Comparison of ENCODE assay signal across 14 mouse cellular contexts in the genomic region with DNA sequence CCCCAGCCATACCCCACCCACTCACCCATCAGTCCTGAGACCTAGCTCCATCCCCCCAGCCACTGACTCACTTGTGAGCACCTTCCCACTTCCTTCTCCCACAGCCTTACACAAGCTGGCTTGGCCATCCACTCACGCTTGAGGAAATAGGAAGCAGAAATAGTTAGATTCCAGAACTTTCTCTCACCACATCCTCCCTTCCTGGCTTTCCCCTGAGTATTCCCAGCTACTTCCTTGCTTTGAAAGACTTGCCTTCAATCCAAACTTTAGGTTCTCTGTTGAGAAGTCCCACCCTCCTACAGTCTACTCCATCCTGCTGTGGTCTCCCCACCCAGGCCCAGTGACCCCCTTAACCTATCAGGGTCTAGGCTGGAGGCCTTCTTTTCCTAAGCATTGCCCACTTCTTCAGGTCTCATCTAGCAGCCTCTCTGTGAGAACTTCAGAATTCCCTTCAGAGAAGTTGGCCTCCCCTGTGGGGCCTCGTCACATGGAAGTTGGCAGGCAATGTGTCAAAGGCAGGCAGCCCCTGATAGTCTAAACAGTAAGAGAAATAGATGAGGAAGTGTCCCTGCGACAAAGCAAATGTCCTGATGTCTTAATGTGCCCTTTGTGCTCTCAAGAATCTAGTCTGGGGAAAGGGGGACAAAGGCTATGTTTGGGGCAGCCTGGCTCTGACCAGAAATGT. TPM values are rescaled to one million over a fixed set of nuclear protein-coding genes. Genes with fewer than 3 reads are reported as not detected.
DNase-seq lines count a peak whose midpoint lies in the region; ATAC-seq and TF ChIP-seq lines count a peak whose summit lies in the region.
"Had no signal": no experiment of that assay in that cellular context is flagged by ENCODE, and none has a peak within 500 bp of the region (broad histone marks: within the 10 kb centered on the region; RNA-seq: fewer than 3 reads in every experiment).

No protein-coding gene starts in this region.

- H3K4me2 ChIP-seq in hindbrain, embryonic 14.5 days (replicated peaks) = no peak overlapping the region
- H3K4me2 ChIP-seq in hindbrain, embryonic 12.5 days (replicated peaks) = no peak overlapping the region
- no peak overlapping the region for H3K4me2 ChIP-seq in lung, embryonic 14.5 days
- no peak overlapping the region for H3K4me2 ChIP-seq in heart, embryonic 11.5 days
- H3K4me2 ChIP-seq in midbrain, embryonic 14.5 days (ENCODE audit: low read length) = no peak overlapping the region
- H3K4me2 ChIP-seq: limb, embryonic 15.5 days; midbrain, embryonic 11.5 days; neural tube, embryonic 12.5 days had no signal

- TF ChIP-seq POLR2A in lung, adult 2 months (IDR thresholded peaks at IDR 0.05; ENCODE audit: borderline replicate concordance, extremely low read depth, low read depth, low read length) = no peak

- WGBS in hindbrain, embryonic 14.5 days = 78% methylated on average over 3 of the region's 3 CpGs
- WGBS in hindbrain, embryonic 12.5 days = 82% methylated on average over 3 of the region's 3 CpGs
- 42% methylated on average over 3 of the region's 3 CpGs for WGBS in lung, embryonic 14.5 days
- 47% methylated on average over 3 of the region's 3 CpGs for WGBS in lung, adult 2 months
- 70% methylated on average over 3 of the region's 3 CpGs for WGBS in heart, embryonic 11.5 days (ENCODE audit: insufficient replicate concordance)
- 80% methylated on average over 3 of the region's 3 CpGs for WGBS in midbrain, embryonic 14.5 days

- no peaks in the 10 kb centered on the region for H3K9me3 ChIP-seq in hindbrain, embryonic 14.5 days (ENCODE audit: control insufficient read depth, low read length)
- no peaks in the 10 kb centered on the region for H3K9me3 ChIP-seq in hindbrain, embryonic 12.5 days (replicated peaks)
- H3K9me3 ChIP-seq in lung, embryonic 14.5 days (ENCODE audit: low read depth, low read length) = no peaks in the 10 kb centered on the region
- H3K9me3 ChIP-seq in heart, embryonic 11.5 days (replicated peaks; ENCODE audit: control insufficient read depth, low read length) = 0 out of 2 replicates have a peak, but pooled peaks cover 2% of the 10 kb centered on the region
- no peaks in the 10 kb centered on the region for H3K9me3 ChIP-seq in midbrain, embryonic 14.5 days (ENCODE audit: control insufficient read depth, low read length)
- H3K9me3 ChIP-seq: limb, embryonic 15.5 days; neural tube, embryonic 12.5 days had no signal

- no peak overlapping the region for H3K4me3 ChIP-seq in hindbrain, embryonic 14.5 days (replicated peaks; ENCODE audit: low read length)
- no peak overlapping the region for H3K4me3 ChIP-seq in hindbrain, embryonic 12.5 days
- H3K4me3 ChIP-seq in lung, embryonic 14.5 days (ENCODE audit: low read depth, low read length) = no peak overlapping the region
- H3K4me3 ChIP-seq in lung, adult 2 months (replicated peaks; ENCODE audit: extremely low read depth, low read depth, low read length) = no peak overlapping the region
- no peak overlapping the region for H3K4me3 ChIP-seq in heart, embryonic 11.5 days (ENCODE audit: low read depth, low read length)
- H3K4me3 ChIP-seq in midbrain, embryonic 14.5 days (replicated peaks; ENCODE audit: low read depth, low read length) = no peak overlapping the region
- H3K4me3 ChIP-seq: limb, embryonic 15.5 days; neural tube, embryonic 12.5 days had no signal

- H3K27ac ChIP-seq in hindbrain, embryonic 14.5 days = 0 out of 2 replicates have a peak overlapping the region, but pooled peaks have one; percentile 21
- no peak overlapping the region for H3K27ac ChIP-seq in hindbrain, embryonic 12.5 days
- peak overlapping the region; percentile 67; the same call in 1 of the 2 replicates for H3K27ac ChIP-seq in lung, embryonic 14.5 days (ENCODE audit: low read depth)
- peak overlapping the region; percentile 70 for H3K27ac ChIP-seq in heart, embryonic 11.5 days (ENCODE audit: low read depth, low read length)
- no peak overlapping the region for H3K27ac ChIP-seq in midbrain, embryonic 14.5 days (replicated peaks; ENCODE audit: low read depth, low read length)
- H3K27ac ChIP-seq: neural tube, embryonic 12.5 days had no signal

- H3K4me1 ChIP-seq in hindbrain, embryonic 14.5 days (replicated peaks; ENCODE audit: control insufficient read depth, insufficient read depth, low read length) = no peaks in the 10 kb centered on the region
- H3K4me1 ChIP-seq in hindbrain, embryonic 12.5 days = peaks cover 5% of the 10 kb centered on the region; the same call in 1 of the 2 replicates
- peaks cover 18% of the 10 kb centered on the region for H3K4me1 ChIP-seq in lung, embryonic 14.5 days (ENCODE audit: insufficient read depth)
- peaks cover 14% of the 10 kb centered on the region for H3K4me1 ChIP-seq in lung, adult 2 months (ENCODE audit: control insufficient read depth, insufficient read depth, low read length)
- peaks cover 15% of the 10 kb centered on the region for H3K4me1 ChIP-seq in heart, embryonic 11.5 days (ENCODE audit: control insufficient read depth, insufficient read depth, low read length)
- H3K4me1 ChIP-seq in midbrain, embryonic 14.5 days (ENCODE audit: control insufficient read depth, insufficient read depth, low read length) = no peaks in the 10 kb centered on the region
- H3K4me1 ChIP-seq: neural tube, embryonic 12.5 days had no signal

- H3K36me3 ChIP-seq in hindbrain, embryonic 14.5 days (replicated peaks; ENCODE audit: control insufficient read depth, insufficient read depth) = peaks cover 4% of the 10 kb centered on the region; the same call in 1 of the 2 replicates
- H3K36me3 ChIP-seq in hindbrain, embryonic 12.5 days = no peaks in the 10 kb centered on the region
- H3K36me3 ChIP-seq in lung, embryonic 14.5 days (ENCODE audit: insufficient read depth) = no peaks in the 10 kb centered on the region
- no peaks in the 10 kb centered on the region for H3K36me3 ChIP-seq in heart, embryonic 11.5 days (ENCODE audit: control insufficient read depth, insufficient read depth, low read length)
- no peaks in the 10 kb centered on the region for H3K36me3 ChIP-seq in midbrain, embryonic 14.5 days (ENCODE audit: control insufficient read depth, insufficient read depth, low read length)
- H3K36me3 ChIP-seq: neural tube, embryonic 12.5 days had no signal

- no peaks in the 10 kb centered on the region for H3K27me3 ChIP-seq in hindbrain, embryonic 14.5 days (ENCODE audit: control insufficient read depth, insufficient read depth, low read length)
- H3K27me3 ChIP-seq in hindbrain, embryonic 12.5 days = no peaks in the 10 kb centered on the region
- H3K27me3 ChIP-seq in lung, embryonic 14.5 days (ENCODE audit: insufficient read depth, low read length) = no peaks in the 10 kb centered on the region
- no peaks in the 10 kb centered on the region for H3K27me3 ChIP-seq in heart, embryonic 11.5 days (ENCODE audit: control insufficient read depth, insufficient read depth, low read length)
- H3K27me3 ChIP-seq in midbrain, embryonic 14.5 days (ENCODE audit: control insufficient read depth, insufficient read depth, low read length) = no peaks in the 10 kb centered on the region
- H3K27me3 ChIP-seq: limb, embryonic 15.5 days; neural tube, embryonic 12.5 days had no signal

- no peak overlapping the region for H3K9ac ChIP-seq in hindbrain, embryonic 14.5 days
- no peak overlapping the region for H3K9ac ChIP-seq in hindbrain, embryonic 12.5 days
- no peak overlapping the region for H3K9ac ChIP-seq in lung, embryonic 14.5 days
- H3K9ac ChIP-seq in heart, embryonic 11.5 days (ENCODE audit: low read depth, low read length) = no peak overlapping the region; the same call in 1 of the 2 replicates
- H3K9ac ChIP-seq in midbrain, embryonic 14.5 days (replicated peaks; ENCODE audit: low read length) = no peak overlapping the region
- H3K9ac ChIP-seq: limb, embryonic 15.5 days had no signal

- TF ChIP-seq CTCF in lung, embryonic 14.5 days (IDR thresholded peaks at IDR 0.05; ENCODE audit: low read depth) = no peak
- TF ChIP-seq CTCF in lung, adult 2 months (IDR thresholded peaks at IDR 0.05; ENCODE audit: insufficient read depth, low read length) = no peak

- DNase-seq in hindbrain, embryonic 14.5 days (ENCODE audit: low spot score) = no peak
- DNase-seq in lung, embryonic 14.5 days = peak; percentile 41
- DNase-seq in lung, adult 2 months = no peak
- DNase-seq in lung, postnatal 10 days = peak; percentile 61
- DNase-seq in midbrain, embryonic 14.5 days = no peak
- DNase-seq in testis, postnatal 14 days (ENCODE audit: low spot score) = no peak
- DNase-seq: cerebellum, postnatal 14 days; right cerebral cortex, postnatal 25 days had no signal

- no peak for ATAC-seq in hindbrain, embryonic 14.5 days (ENCODE audit: low FRiP score)
- ATAC-seq in hindbrain, embryonic 12.5 days (ENCODE audit: low FRiP score) = no peak
- peak; percentile 45 for ATAC-seq in lung, embryonic 14.5 days (ENCODE audit: insufficient read depth)
- ATAC-seq in heart, embryonic 11.5 days (replicated peaks; ENCODE audit: insufficient number of reproducible peaks, low FRiP score, low TSS enrichment) = no peak
- ATAC-seq in midbrain, embryonic 14.5 days (ENCODE audit: low FRiP score, low TSS enrichment) = no peak
- ATAC-seq: forebrain, embryonic 14.5 days had no signal

RNA-seq across cellular contexts. Expression of gene Cd81, which starts 11.3 kb away (rescaled TPM):
- 455 and 483 TPM in 2 replicates for polyA plus RNA-seq in hindbrain, embryonic 14.5 days (2014; fragmentation: Nextera tagmentation; extraction: Ambion mirVana)
- 251 and 261 TPM in 2 replicates for polyA plus RNA-seq in hindbrain, embryonic 12.5 days (2016; fragmentation: Nextera tagmentation; extraction: Ambion mirVana)
- polyA plus RNA-seq in lung, embryonic 14.5 days (2014; fragmentation: Nextera tagmentation; extraction: Ambion mirVana) = 654 and 667 TPM in 2 replicates
- 575 and 614 TPM in 2 replicates for polyA plus RNA-seq in lung, adult 2 months (2012; rRNA removed)
- polyA plus RNA-seq in heart, embryonic 11.5 days (2014; fragmentation: Nextera tagmentation; extraction: Ambion mirVana) = 632 and 701 TPM in 2 replicates
- polyA plus RNA-seq in midbrain, embryonic 14.5 days (2014; fragmentation: Nextera tagmentation; extraction: Ambion mirVana) = 316 and 322 TPM in 2 replicates

RNA-seq across cellular contexts. Expression of gene Tssc4, which starts 27.8 kb away (rescaled TPM):
- polyA plus RNA-seq in hindbrain, embryonic 14.5 days (2014; fragmentation: Nextera tagmentation; extraction: Ambion mirVana) = 56.8 and 62.8 TPM in 2 replicates
- 83.3 and 88.7 TPM in 2 replicates for polyA plus RNA-seq in hindbrain, embryonic 12.5 days (2016; fragmentation: Nextera tagmentation; extraction: Ambion mirVana)
- 65.2 and 75.6 TPM in 2 replicates for polyA plus RNA-seq in lung, embryonic 14.5 days (2014; fragmentation: Nextera tagmentation; extraction: Ambion mirVana)
- 83.1 and 85.1 TPM in 2 replicates for polyA plus RNA-seq in lung, adult 2 months (2012; rRNA removed)
- 36.2 and 48.4 TPM in 2 replicates for polyA plus RNA-seq in heart, embryonic 11.5 days (2014; fragmentation: Nextera tagmentation; extraction: Ambion mirVana)
- polyA plus RNA-seq in midbrain, embryonic 14.5 days (2014; fragmentation: Nextera tagmentation; extraction: Ambion mirVana) = 70.4 and 102 TPM in 2 replicates

RNA-seq across cellular contexts. Expression of gene Tspan32, which starts 36.4 kb away (rescaled TPM):
- 0.43 and 0.82 TPM in 2 replicates for polyA plus RNA-seq in hindbrain, embryonic 14.5 days (2014; fragmentation: Nextera tagmentation; extraction: Ambion mirVana)
- polyA plus RNA-seq in hindbrain, embryonic 12.5 days (2016; fragmentation: Nextera tagmentation; extraction: Ambion mirVana) = 2.2 and 2.8 TPM in 2 replicates
- polyA plus RNA-seq in lung, embryonic 14.5 days (2014; fragmentation: Nextera tagmentation; extraction: Ambion mirVana) = 1.1 and 2.1 TPM in 2 replicates
- polyA plus RNA-seq in lung, adult 2 months (2012; rRNA removed) = 7.7 and 11.5 TPM in 2 replicates
- 18.2 and 19.5 TPM in 2 replicates for polyA plus RNA-seq in heart, embryonic 11.5 days (2014; fragmentation: Nextera tagmentation; extraction: Ambion mirVana)
- 0.27 and 0.57 TPM in 2 replicates for polyA plus RNA-seq in midbrain, embryonic 14.5 days (2014; fragmentation: Nextera tagmentation; extraction: Ambion mirVana)

RNA-seq across cellular contexts. Expression of gene Trpm5, which starts 53.2 kb away (rescaled TPM):
- polyA plus RNA-seq in hindbrain, embryonic 14.5 days (2014; fragmentation: Nextera tagmentation; extraction: Ambion mirVana) = 1.9 and 2.3 TPM in 2 replicates
- 3.1 and 3.4 TPM in 2 replicates for polyA plus RNA-seq in hindbrain, embryonic 12.5 days (2016; fragmentation: Nextera tagmentation; extraction: Ambion mirVana)
- 4.7 and 5.7 TPM in 2 replicates for polyA plus RNA-seq in lung, embryonic 14.5 days (2014; fragmentation: Nextera tagmentation; extraction: Ambion mirVana)
- polyA plus RNA-seq in lung, adult 2 months (2012; rRNA removed) = 0.42 and 0.62 TPM in 2 replicates
- 1.2 and 2.4 TPM in 2 replicates for polyA plus RNA-seq in heart, embryonic 11.5 days (2014; fragmentation: Nextera tagmentation; extraction: Ambion mirVana)
- polyA plus RNA-seq in midbrain, embryonic 14.5 days (2014; fragmentation: Nextera tagmentation; extraction: Ambion mirVana) = 0.40 and 1.3 TPM in 2 replicates

Comparison
In these comparisons a context has a peak if more than half of its experiments do, and no peak if none do; other contexts are left out.
1. DNase-seq: peak in lung, embryonic 14.5 days (single experiment) and lung, postnatal 10 days (single experiment); none in hindbrain, embryonic 14.5 days (single experiment), lung, adult 2 months (single experiment), midbrain, embryonic 14.5 days (single experiment) and testis, postnatal 14 days (single experiment).
2. H3K27ac ChIP-seq: peak in hindbrain, embryonic 14.5 days (single experiment), lung, embryonic 14.5 days (single experiment) and heart, embryonic 11.5 days (single experiment); none in hindbrain, embryonic 12.5 days (single experiment) and midbrain, embryonic 14.5 days (single experiment).